ENCODE assay signal across 14 mouse cellular contexts in genomic region chr3:27600645-27601044, GRCm38 (mm10).
DNase-seq lines count a peak whose midpoint lies in the region; ATAC-seq lines count a peak whose summit lies in the region.
"Had no signal": no experiment of that assay in that cellular context is flagged by ENCODE, and none has a peak within 500 bp of the region (broad histone marks: within the 10 kb centered on the region; RNA-seq: fewer than 3 reads in every experiment).

No protein-coding gene starts in this region.

- no peak overlapping the region for H3K4me2 ChIP-seq in kidney, embryonic 16.5 days (replicated peaks; ENCODE audit: low read depth, low read length)
- H3K4me2 ChIP-seq in embryonic facial prominence, embryonic 15.5 days (replicated peaks), result no peak overlapping the region

- WGBS in kidney, embryonic 16.5 days, result 25% methylated on average over 7 of the region's 7 CpGs
- WGBS in embryonic facial prominence, embryonic 15.5 days, result 30% methylated on average over 7 of the region's 7 CpGs

- no peaks in the 10 kb centered on the region for H3K36me3 ChIP-seq in kidney, embryonic 16.5 days (ENCODE audit: insufficient read depth, low read length)
- H3K36me3 ChIP-seq in embryonic facial prominence, embryonic 15.5 days, result no peaks in the 10 kb centered on the region

- H3K4me3 ChIP-seq in kidney, embryonic 16.5 days (ENCODE audit: low read length), result no peak overlapping the region
- no peak overlapping the region for H3K4me3 ChIP-seq in embryonic facial prominence, embryonic 15.5 days (replicated peaks)

- H3K9ac ChIP-seq in kidney, embryonic 16.5 days (replicated peaks; ENCODE audit: low read length), result no peak overlapping the region
- H3K9ac ChIP-seq in embryonic facial prominence, embryonic 15.5 days, result no peak overlapping the region

- H3K9me3 ChIP-seq in kidney, embryonic 16.5 days (ENCODE audit: low read length), result no peaks in the 10 kb centered on the region
- H3K9me3 ChIP-seq in embryonic facial prominence, embryonic 15.5 days (replicated peaks), result no peaks in the 10 kb centered on the region

- no peaks in the 10 kb centered on the region for H3K27me3 ChIP-seq in kidney, embryonic 16.5 days (ENCODE audit: insufficient read depth, low read length)
- no peaks in the 10 kb centered on the region for H3K27me3 ChIP-seq in embryonic facial prominence, embryonic 15.5 days
- H3K27me3 ChIP-seq: CH12.LX had no signal

- peaks cover 38% of the 10 kb centered on the region for H3K4me1 ChIP-seq in kidney, embryonic 16.5 days (ENCODE audit: insufficient read depth, low read length)
- H3K4me1 ChIP-seq in embryonic facial prominence, embryonic 15.5 days, result peaks cover 36% of the 10 kb centered on the region

- no peak for DNase-seq in kidney, adult 11 months
- peak; percentile 37 for DNase-seq in R1 (ENCODE audit: low read depth, low spot score)
- DNase-seq in heart, postnatal 4 days, result peak; percentile 43
- DNase-seq in ovary, postnatal 10 days (ENCODE audit: low spot score), result no peak
- DNase-seq in right cerebral cortex, adult 18-20 months, result no peak
- no peak for DNase-seq in testis, postnatal 14 days (ENCODE audit: low spot score)
- DNase-seq: adrenal gland, postnatal 14 days; gastrocnemius, postnatal 10 days; kidney, postnatal 14 days; thymus, adult 18-20 months had no signal

- H3K27ac ChIP-seq in kidney, embryonic 16.5 days (ENCODE audit: low read length), result peak overlapping the region; percentile 35
- peak overlapping the region; percentile 39; the same call in 1 of the 2 replicates for H3K27ac ChIP-seq in embryonic facial prominence, embryonic 15.5 days (replicated peaks)
- H3K27ac ChIP-seq: macrophage had no signal

- peak; percentile 60; the same call in 1 of the 2 replicates for ATAC-seq in kidney, embryonic 16.5 days (ENCODE audit: low FRiP score, low TSS enrichment)
- ATAC-seq in embryonic facial prominence, embryonic 15.5 days (ENCODE audit: insufficient number of reproducible peaks, low FRiP score, low TSS enrichment, low read depth), result no peak

Comparison
In these comparisons a context has a peak if more than half of its experiments do, and no peak if none do; other contexts are left out.
1. DNase-seq: peak in R1 (single experiment) and heart, postnatal 4 days (single experiment); none in kidney, adult 11 months (single experiment), ovary, postnatal 10 days (single experiment), right cerebral cortex, adult 18-20 months (single experiment) and testis, postnatal 14 days (single experiment).